Mouse (Mus musculus) ovary, adult 18-20 months (tissue): ENCODE measurements at regions not wholly inside any gene's neighbourhood (a gene's known extent, or its start where the extent isn't known, plus 50 kb on each side); places are given as distances from the start of the nearest gene placed in this dataset.

Experiments
- DNase-seq: peaks from one replicate; pipeline ENCODE4 v3.0.0; 2022; ENCODE audit warnings: low spot score, mixed read lengths

GRCm38 (mm10) chr1:79917426-79918150 is 56.6 kb upstream of the Serpine2 start:
- no peak for DNase-seq
